Mouse (Mus musculus) liver, adult 2 months (tissue): ENCODE data around the gene Fmnl3. TPM values are rescaled to one million over a fixed set of nuclear protein-coding genes. Genes with fewer than 3 reads are reported as not detected.

Experiments used
- DNase-seq: peaks from one replicate; pipeline ENCODE4 v3.0.0-alpha.2; 2011; ENCODE audit warnings: low read depth, low spot score; ENCODE audit errors: extremely low read depth
- H3K27ac ChIP-seq: fragments of 200-500 bp; replicated peaks from 2 replicates; pipeline ENCODE4 v1.5.1; 2012; ENCODE audit warnings: low read depth, mild to moderate bottlenecking, control low read depth, inconsistent platforms, low read length; ENCODE audit not compliant: insufficient read depth
- H3K27me3 ChIP-seq: fragments of 200-500 bp; 2 replicates; pipeline ENCODE4 v1.6.1; 2012; ENCODE audit warnings: mild to moderate bottlenecking, moderate library complexity, low read length, inconsistent platforms; ENCODE audit not compliant: control insufficient read depth, insufficient read depth
- H3K36me3 ChIP-seq: fragments of 200-500 bp; 2 replicates; pipeline ENCODE4 v1.6.1; 2012; ENCODE audit warnings: low read length, inconsistent platforms; ENCODE audit not compliant: control insufficient read depth, insufficient read depth
- H3K4me1 ChIP-seq: fragments of 200-500 bp; 2 replicates; pipeline ENCODE4 v1.6.1; 2011; ENCODE audit warnings: low read length; ENCODE audit not compliant: control insufficient read depth, insufficient read depth
- H3K4me3 ChIP-seq: fragments of 200-500 bp; 2 replicates; pipeline ENCODE4 v1.5.1; 2011; ENCODE audit warnings: low read depth, mild to moderate bottlenecking, control low read depth, low read length, moderate library complexity; ENCODE audit not compliant: insufficient read depth
- H3K79me2 ChIP-seq: fragments of 200-500 bp; 2 replicates; pipeline ENCODE4 v1.6.1; 2012; ENCODE audit warnings: inconsistent platforms, mild to moderate bottlenecking, low read length, moderate library complexity; ENCODE audit not compliant: control insufficient read depth, insufficient read depth
- H3K9ac ChIP-seq: fragments of 200-500 bp; 2 replicates; pipeline ENCODE4 v1.6.1; 2012; ENCODE audit warnings: low read depth, mild to moderate bottlenecking, control low read depth, inconsistent platforms, low read length
- CTCF ChIP-seq: fragments of 200-500 bp; IDR thresholded peaks from 2 replicates; pipeline ENCODE4 v1.5.1; 2011; ENCODE audit warnings: low read depth, low read length, control low read depth
- POLR2A ChIP-seq: fragments of 200-500 bp; IDR thresholded peaks from 2 replicates; pipeline ENCODE4 v1.6.1; 2011; ENCODE audit warnings: low read length, control low read depth; ENCODE audit not compliant: insufficient read depth; ENCODE audit errors: extremely low read depth
- WGBS: fragments of 180-500 bp; shearing (Covaris S2); methylation state at CpG from one replicate; pipeline ENCODE4 v1.1.7; 2018; 5-methylcytosine and 5-hydroxymethylcytosine counted together
- polyA plus RNA-seq: library from polyadenylated mRNA; depleted of rRNA; stranded (reverse); fragments of >200 nt; gene quantifications from 2 replicates; pipeline ENCODE4 v1.2.3, GENCODE M21; 2012
- total RNA-seq: library from RNA; depleted of rRNA; stranded (reverse); fragments of >200 nt; gene quantifications from 2 replicates; pipeline ENCODE4 v1.2.3, GENCODE M21; 2014

Fmnl3 gene
- total and polyA plus RNA-seq, 2 experiments, result 1.3 to 2.2 TPM

DNA sequence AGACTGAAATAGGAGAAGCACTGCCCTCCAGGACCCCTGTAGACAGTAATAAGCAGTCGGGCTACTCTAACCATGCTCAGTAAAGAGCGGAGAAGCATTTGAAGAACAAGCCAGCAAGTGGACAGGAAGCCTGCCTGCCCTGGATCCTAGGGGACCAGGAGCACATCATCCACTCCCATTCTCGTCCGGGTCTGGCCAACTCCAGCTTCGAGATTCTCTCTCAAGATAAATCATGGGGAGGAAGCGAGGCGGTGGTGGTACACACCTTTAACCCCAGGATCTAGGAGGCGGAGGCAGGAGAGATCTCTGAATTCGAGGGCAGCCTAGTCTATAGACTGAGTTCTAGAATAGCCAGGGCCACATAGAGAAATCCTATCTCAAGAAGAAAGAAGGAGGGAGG, 46.1 kb downstream of the Fmnl3 start:
- no peak overlapping the region for H3K27ac ChIP-seq
- peaks cover 2% of the 10 kb centered on the region; the same call in 1 of the 2 replicates for H3K4me1 ChIP-seq
- H3K4me3 ChIP-seq, result no peak overlapping the region
- no peak overlapping the region for H3K9ac ChIP-seq
- 90% methylated on average over 9 of the region's 9 CpGs for WGBS
- no peak for DNase-seq
- no peaks in the 10 kb centered on the region for H3K27me3 ChIP-seq
- TF ChIP-seq CTCF, result no peak
- no peak for TF ChIP-seq POLR2A
- H3K79me2 ChIP-seq, result no peaks in the 10 kb centered on the region
- H3K36me3 ChIP-seq, result no peaks in the 10 kb centered on the region

DNA sequence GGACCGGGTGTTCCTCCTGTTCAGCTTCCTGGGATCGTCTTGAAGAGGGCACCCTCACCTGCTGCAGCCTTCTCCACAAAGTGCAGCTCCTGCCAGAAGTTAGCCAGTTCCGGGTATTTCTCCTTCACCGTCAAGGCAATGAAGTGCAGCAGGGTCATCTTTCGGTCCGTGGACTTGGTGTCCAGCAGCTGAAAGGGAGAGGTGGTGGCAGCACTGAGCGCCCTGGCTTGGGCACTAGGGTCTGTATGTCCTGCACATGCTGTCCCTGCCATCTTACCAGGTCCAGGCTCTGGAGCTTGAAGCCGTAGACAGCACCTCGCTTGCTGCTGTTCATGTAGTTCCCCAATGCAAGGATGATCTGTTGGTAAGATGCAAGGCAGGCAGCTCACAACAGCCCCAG, 49.3 kb downstream of the Fmnl3 start:
- TF ChIP-seq POLR2A, result no peak
- TF ChIP-seq CTCF, result no peak
- 84% methylated on average over 9 of the region's 9 CpGs for WGBS
- Histone ChIP-seq H3K4me3 (no peak overlapping the region), H3K27ac (no peak overlapping the region), H3K36me3 (no peaks in the 10 kb centered on the region), H3K79me2 (no peaks in the 10 kb centered on the region), H3K4me1 (peaks cover 2% of the 10 kb centered on the region; the same call in 1 of the 2 replicates), H3K9ac (no peak overlapping the region), H3K27me3 (no peaks in the 10 kb centered on the region)
- no peak for DNase-seq

DNA sequence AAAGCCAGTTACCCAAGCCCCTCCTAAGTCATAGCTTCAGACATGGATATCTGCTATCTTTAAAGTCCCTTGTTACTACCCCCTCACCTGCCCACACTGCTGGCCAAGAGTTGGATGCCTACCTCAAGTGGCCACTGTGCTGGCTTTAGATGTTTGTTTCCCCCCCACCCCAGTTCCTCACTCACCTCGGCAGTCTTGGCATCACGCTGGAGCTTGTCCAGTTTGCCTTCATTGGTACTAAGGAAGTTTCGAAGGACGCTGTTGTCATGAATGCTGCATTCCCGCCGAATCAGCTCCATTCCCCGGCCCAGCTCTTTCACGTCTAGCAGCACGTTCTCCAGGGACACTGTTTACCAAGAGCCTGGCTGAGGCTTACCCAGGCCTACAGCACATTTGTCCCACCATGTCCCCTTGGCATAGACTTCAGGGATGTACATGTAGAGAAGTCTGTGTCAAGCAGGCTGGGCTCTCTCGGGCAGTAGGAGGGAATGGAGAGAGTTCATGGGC, 50.1 kb downstream of the Fmnl3 start:
- Histone ChIP-seq H3K9ac (no peak overlapping the region), H3K4me1 (peaks cover 2% of the 10 kb centered on the region; the same call in 1 of the 2 replicates), H3K4me3 (no peak overlapping the region), H3K79me2 (no peaks in the 10 kb centered on the region), H3K27me3 (no peaks in the 10 kb centered on the region), H3K36me3 (no peaks in the 10 kb centered on the region), H3K27ac (0 out of 2 replicates have a peak overlapping the region, but pooled peaks have one; percentile 12)
- DNase-seq, result no peak
- 73% methylated on average over 10 of the region's 10 CpGs for WGBS
- TF ChIP-seq POLR2A, result no peak
- TF ChIP-seq CTCF, result no peak

DNA sequence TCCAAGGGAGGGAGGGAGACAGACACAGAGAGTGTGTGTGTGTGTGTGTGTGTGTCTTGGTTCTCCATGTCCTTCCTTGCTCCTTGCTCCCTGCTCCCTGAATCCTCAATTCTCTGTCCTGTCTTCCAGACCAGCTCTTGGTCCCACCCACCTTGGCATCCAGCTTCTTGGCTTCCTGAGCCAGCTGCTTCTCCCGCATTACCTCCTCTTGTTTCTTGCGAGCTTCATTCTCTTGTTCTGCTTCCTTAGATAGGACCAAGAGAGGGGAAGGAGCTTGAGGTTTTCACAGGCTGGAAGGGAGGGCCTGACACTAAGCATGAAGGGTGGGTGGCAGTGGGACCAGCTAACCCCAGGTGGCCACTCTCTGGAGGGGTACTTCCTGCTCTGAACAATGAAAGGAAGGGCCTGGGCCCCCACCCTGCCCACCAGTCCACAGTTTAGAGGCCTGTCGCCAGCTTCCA, 50.8 kb downstream of the Fmnl3 start:
- WGBS, result 76% methylated on average over 3 of the region's 3 CpGs
- H3K27ac ChIP-seq, result peak overlapping the region; percentile 10; the same call in 1 of the 2 replicates
- TF ChIP-seq POLR2A (no peak), CTCF (no peak)

DNA sequence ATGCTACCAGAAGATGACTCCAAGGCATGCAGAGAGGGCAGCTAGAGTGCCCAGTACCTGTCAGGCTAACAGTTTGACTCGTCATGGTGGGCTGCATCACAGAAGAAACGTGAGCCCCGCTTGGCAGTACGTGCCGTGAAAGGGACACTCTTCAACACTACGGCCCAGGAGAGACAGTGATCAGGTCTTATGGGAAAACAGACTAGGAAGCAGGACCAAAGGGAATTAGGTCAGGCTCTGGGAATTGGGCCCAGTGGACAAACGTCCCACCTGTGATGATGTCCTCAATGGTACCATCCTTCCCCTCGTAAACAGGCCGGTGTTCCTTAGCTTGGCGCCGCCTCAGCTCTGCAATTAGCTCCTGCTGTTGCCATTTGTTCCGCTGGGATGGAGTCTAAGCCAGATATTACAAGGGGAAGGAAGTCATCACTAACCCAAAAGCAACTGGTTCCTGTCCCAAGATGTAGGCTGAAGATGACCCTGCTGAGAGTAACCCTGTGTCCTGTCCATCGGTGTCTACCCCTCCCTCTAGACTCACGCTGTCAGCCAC, 51.3 kb downstream of the Fmnl3 start:
- DNase-seq, result no peak
- no peaks in the 10 kb centered on the region for H3K36me3 ChIP-seq
- WGBS, result 75% methylated on average over 14 of the region's 14 CpGs

More for the DNA sequence above, 50.8 kb downstream of the Fmnl3 start:
- Histone ChIP-seq H3K36me3 (no peaks in the 10 kb centered on the region), H3K9ac (no peak overlapping the region), H3K27me3 (no peaks in the 10 kb centered on the region), H3K4me1 (peaks cover 2% of the 10 kb centered on the region; the same call in 1 of the 2 replicates), H3K4me3 (no peak overlapping the region), H3K79me2 (no peaks in the 10 kb centered on the region)
- DNase-seq, result no peak

DNA sequence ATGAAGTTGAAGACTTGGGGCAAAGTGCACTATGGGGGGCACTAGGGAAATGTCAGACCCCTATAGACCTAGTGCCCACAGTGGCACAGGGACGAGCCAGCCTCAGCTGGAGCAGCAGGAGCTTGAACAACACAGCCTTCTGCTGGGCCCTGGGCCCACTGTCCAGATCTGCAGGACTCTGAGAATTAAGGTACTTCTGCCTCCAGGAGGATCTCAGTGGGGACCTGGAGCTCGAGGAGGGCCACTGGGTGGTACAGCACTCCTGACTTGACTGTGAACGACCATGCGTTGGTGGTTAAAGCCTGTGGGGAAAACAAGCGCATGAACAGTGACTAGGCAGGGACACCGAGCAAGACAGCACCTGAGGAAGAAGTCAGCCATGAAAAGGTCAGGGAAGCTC, 52.2 kb downstream of the Fmnl3 start:
- 90% methylated on average over 6 of the region's 6 CpGs for WGBS
- peak overlapping the region; percentile 32 for H3K27ac ChIP-seq
- peaks cover 2% of the 10 kb centered on the region; the same call in 1 of the 2 replicates for H3K4me1 ChIP-seq
- H3K36me3 ChIP-seq, result no peaks in the 10 kb centered on the region
- no peak overlapping the region for H3K4me3 ChIP-seq
- H3K9ac ChIP-seq, result no peak overlapping the region
- no peak for TF ChIP-seq POLR2A
- no peak for TF ChIP-seq CTCF
- no peaks in the 10 kb centered on the region for H3K79me2 ChIP-seq
- no peaks in the 10 kb centered on the region for H3K27me3 ChIP-seq
- no peak for DNase-seq

More for the DNA sequence above, 51.3 kb downstream of the Fmnl3 start:
- Histone ChIP-seq H3K27ac (0 out of 2 replicates have a peak overlapping the region, but pooled peaks have one; percentile 2), H3K79me2 (no peaks in the 10 kb centered on the region), H3K27me3 (no peaks in the 10 kb centered on the region), H3K9ac (no peak overlapping the region), H3K4me3 (no peak overlapping the region), H3K4me1 (peaks cover 2% of the 10 kb centered on the region; the same call in 1 of the 2 replicates)
- TF ChIP-seq POLR2A, result no peak
- no peak for TF ChIP-seq CTCF
